Mouse (Mus musculus) regulatory T cell (primary cell): Measurements from ENCODE around the gene Aak1.
"Not testable (repeated sequence)": the region's sequence is repeated elsewhere in the genome, so short reads cannot be mapped to it uniquely, and the experiment has no call there.

Experiments
- in situ Hi-C: fragments of 300-600 bp; cut with MboI, MseI; formaldehyde crosslinking; loops from one replicate; pipeline ENCODE4 v1.15.1; 2025; ENCODE audit warnings: high pct_unique_total_duplicates

The Aak1 gene

GRCm38 (mm10) chr6:86839089-86839488 is 10.2 kb upstream of the Aak1 start:
- in situ Hi-C loops = no loop called here

GRCm38 (mm10) chr6:86841949-86842348 is 7.4 kb upstream of the Aak1 start:
- in situ Hi-C loops = loop anchor here (5.0 kb wide), 1 partner anchor 45 kb away; no protein-coding TSS in a partner anchor

- in situ Hi-C loops = loop anchor here (5.0 kb wide), 1 partner anchor 44 kb away; no protein-coding TSS in a partner anchor
Observed at GRCm38 (mm10) chr6:86843636-86844035, 5.7 kb upstream of the Aak1 start.

GRCm38 (mm10) chr6:86846467-86846866 is 2.9 kb upstream of the Aak1 start:
- in situ Hi-C loops = no loop called here

GRCm38 (mm10) chr6:86847816-86848215 is 1.5 kb upstream of the Aak1 start:
- in situ Hi-C loops = no loop called here

- in situ Hi-C loops = no loop called here
Observed at GRCm38 (mm10) chr6:86848580-86848914, 770 bp upstream of the Aak1 start.

GRCm38 (mm10) chr6:86849692-86850445 is 552 bp downstream of the Aak1 start:
- in situ Hi-C loops = no loop called here

GRCm38 (mm10) chr6:86850588-86850987 is 1.3 kb downstream of the Aak1 start:
- in situ Hi-C loops = no loop called here

GRCm38 (mm10) chr6:86851561-86851960 is 2.2 kb downstream of the Aak1 start:
- in situ Hi-C loops = no loop called here

GRCm38 (mm10) chr6:86853928-86854327 is 4.6 kb downstream of the Aak1 start:
- in situ Hi-C loops = no loop called here

- in situ Hi-C loops = no loop called here
Observed at GRCm38 (mm10) chr6:86854941-86855340, 5.6 kb downstream of the Aak1 start.

- in situ Hi-C loops = no loop called here
Observed at GRCm38 (mm10) chr6:86858606-86859005, 9.3 kb downstream of the Aak1 start.

- in situ Hi-C loops = no loop called here
Observed at GRCm38 (mm10) chr6:86860732-86861463, 11.6 kb downstream of the Aak1 start.

GRCm38 (mm10) chr6:86864358-86864757 is 15.0 kb downstream of the Aak1 start:
- in situ Hi-C loops = no loop called here

- in situ Hi-C loops = no loop called here
Observed at GRCm38 (mm10) chr6:86870335-86870734, 21.0 kb downstream of the Aak1 start.

GRCm38 (mm10) chr6:86871783-86872182 is 22.5 kb downstream of the Aak1 start:
- in situ Hi-C loops = no loop called here

GRCm38 (mm10) chr6:86874711-86875375 is 25.5 kb downstream of the Aak1 start:
- in situ Hi-C loops = no loop called here

GRCm38 (mm10) chr6:86876451-86876850 is 27.1 kb downstream of the Aak1 start:
- in situ Hi-C loops = no loop called here

- in situ Hi-C loops = not testable (repeated sequence)
Observed at GRCm38 (mm10) chr6:86878656-86879055, 29.3 kb downstream of the Aak1 start.

- in situ Hi-C loops = no loop called here
Observed at GRCm38 (mm10) chr6:86879314-86879713, 30.0 kb downstream of the Aak1 start.

- in situ Hi-C loops = no loop called here
Observed at GRCm38 (mm10) chr6:86884230-86884629, 34.9 kb downstream of the Aak1 start.

- in situ Hi-C loops = loop anchor here (5.0 kb wide), 1 partner anchor 42 kb away; no protein-coding TSS in a partner anchor
Observed at GRCm38 (mm10) chr6:86884746-86885145, 35.4 kb downstream of the Aak1 start.
